31 mouse cellular contexts compared by ENCODE assay signal in genomic region chr3:35294771-35295170, GRCm38 (mm10).
"Had no signal": no experiment of that assay in that cellular context is flagged by ENCODE, and none has a peak within 500 bp of the region (broad histone marks: within the 10 kb centered on the region; RNA-seq: fewer than 3 reads in every experiment).

No protein-coding gene starts in this region.

- H3K9me3 ChIP-seq: limb, embryonic 10.5 days; limb, embryonic 12.5 days; limb, embryonic 13.5 days; limb, embryonic 15.5 days; liver, embryonic 12.5 days; liver, embryonic 13.5 days; liver, embryonic 15.5 days; lung, embryonic 15.5 days; megakaryocyte, embryonic 14.5 days; midbrain, embryonic 13.5 days had no signal

- H3K4me3 ChIP-seq: left cerebral cortex, adult 2 months; limb, embryonic 10.5 days; limb, embryonic 12.5 days; limb, embryonic 13.5 days; limb, embryonic 15.5 days; liver, embryonic 12.5 days; liver, embryonic 13.5 days; liver, embryonic 15.5 days; lung, embryonic 15.5 days; megakaryocyte, embryonic 14.5 days; midbrain, embryonic 10.5 days; midbrain, embryonic 12.5 days; midbrain, embryonic 13.5 days; midbrain, embryonic 15.5 days; myocyte; neural tube, embryonic 12.5 days had no signal

- ATAC-seq: liver, embryonic 12.5 days; liver, postnatal 0 days; lung, postnatal 0 days; midbrain, embryonic 13.5 days; midbrain, embryonic 15.5 days; midbrain, embryonic 16.5 days had no signal

- H3K27me3 ChIP-seq: limb, embryonic 12.5 days; limb, embryonic 13.5 days; limb, embryonic 15.5 days; liver, embryonic 12.5 days; liver, embryonic 13.5 days; liver, embryonic 15.5 days; lung, embryonic 15.5 days; megakaryocyte, embryonic 14.5 days; midbrain, embryonic 12.5 days; midbrain, embryonic 13.5 days; midbrain, embryonic 15.5 days; neural tube, embryonic 12.5 days had no signal

- H3K4me1 ChIP-seq: limb, embryonic 10.5 days; limb, embryonic 12.5 days; limb, embryonic 13.5 days; limb, embryonic 15.5 days; liver, embryonic 12.5 days; liver, embryonic 13.5 days; liver, embryonic 15.5 days; lung, embryonic 15.5 days; megakaryocyte, embryonic 14.5 days; midbrain, embryonic 13.5 days; midbrain, embryonic 15.5 days; neural tube, embryonic 12.5 days had no signal

- H3K9ac ChIP-seq: limb, embryonic 12.5 days; limb, embryonic 13.5 days; limb, embryonic 15.5 days; liver, embryonic 12.5 days; liver, embryonic 13.5 days; liver, embryonic 14.5 days; liver, embryonic 15.5 days; liver, postnatal 0 days; lung, embryonic 14.5 days; lung, embryonic 15.5 days; midbrain, embryonic 12.5 days; midbrain, embryonic 13.5 days; midbrain, embryonic 15.5 days; neural tube, embryonic 12.5 days had no signal

- H3K36me3 ChIP-seq: limb, embryonic 10.5 days; limb, embryonic 12.5 days; limb, embryonic 13.5 days; limb, embryonic 15.5 days; liver, embryonic 12.5 days; liver, embryonic 13.5 days; liver, embryonic 15.5 days; lung, embryonic 15.5 days; midbrain, embryonic 10.5 days; midbrain, embryonic 12.5 days; midbrain, embryonic 13.5 days; midbrain, embryonic 15.5 days; neural tube, embryonic 12.5 days had no signal

- H3K4me2 ChIP-seq: limb, embryonic 12.5 days; limb, embryonic 13.5 days; limb, embryonic 15.5 days; liver, embryonic 11.5 days; liver, embryonic 12.5 days; liver, embryonic 13.5 days; liver, embryonic 15.5 days; lung, embryonic 14.5 days; lung, embryonic 15.5 days; midbrain, embryonic 12.5 days; midbrain, embryonic 13.5 days; midbrain, embryonic 15.5 days; neural tube, embryonic 12.5 days had no signal

- H3K27ac ChIP-seq: left cerebral cortex, adult 2 months; limb, embryonic 10.5 days; limb, embryonic 12.5 days; limb, embryonic 13.5 days; limb, embryonic 15.5 days; liver, embryonic 12.5 days; liver, embryonic 13.5 days; liver, embryonic 14.5 days; liver, embryonic 15.5 days; lung, embryonic 15.5 days; macrophage; midbrain, embryonic 10.5 days; midbrain, embryonic 12.5 days; midbrain, embryonic 13.5 days; midbrain, embryonic 15.5 days; neural tube, embryonic 12.5 days had no signal

- DNase-seq: left cerebral cortex, postnatal 4 days; liver; liver, embryonic 13.5 days; liver, postnatal 0 days; lung, adult 18-20 months; lung, adult 2 months; lung, embryonic 14.5 days; lung, postnatal 10 days; lung, postnatal 14 days; lung, postnatal 36 days; lung, postnatal 4 days had no signal
